Mouse (Mus musculus) liver, embryonic 12.5 days (tissue): ENCODE results near the gene Rgl3. TPM values are rescaled to one million over a fixed set of nuclear protein-coding genes. Genes with fewer than 3 reads are reported as not detected.
A peak's percentile ranks its signal among the peaks of the same experiment; 100 is the strongest.

Experiments
- ATAC-seq: fragments of 200-750 bp; cut with Nextera tagmentation; 2 replicates; pipeline ENCODE4 v1.8.0; 2017; ENCODE audit warnings: moderate number of reproducible peaks, mild to moderate bottlenecking, moderate library complexity
- H3K27ac ChIP-seq: fragments of 300-500 bp; sonication (generic); 2 replicates; pipeline ENCODE4 v1.5.1; 2016; ENCODE audit warnings: mild to moderate bottlenecking
- H3K27me3 ChIP-seq: fragments of 300-500 bp; sonication (generic); replicated peaks from 2 replicates; pipeline ENCODE4 v1.6.1; 2016; ENCODE audit warnings: mild to moderate bottlenecking, moderate library complexity
- H3K36me3 ChIP-seq: fragments of 300-500 bp; sonication (generic); 2 replicates; pipeline ENCODE4 v1.6.1; 2016; ENCODE audit warnings: mild to moderate bottlenecking, moderate library complexity
- H3K4me1 ChIP-seq: fragments of 300-500 bp; sonication (generic); 2 replicates; pipeline ENCODE4 v1.6.1; 2016
- H3K4me2 ChIP-seq: fragments of 300-500 bp; sonication (generic); 2 replicates; pipeline ENCODE4 v1.6.1; 2016; ENCODE audit warnings: mild to moderate bottlenecking, moderate library complexity
- H3K4me3 ChIP-seq: fragments of 300-500 bp; sonication (generic); 2 replicates; pipeline ENCODE4 v1.5.1; 2016; ENCODE audit warnings: mild to moderate bottlenecking, moderate library complexity
- H3K9ac ChIP-seq: fragments of 300-500 bp; sonication (generic); 2 replicates; pipeline ENCODE4 v1.6.1; 2016; ENCODE audit warnings: mild to moderate bottlenecking, moderate library complexity
- H3K9me3 ChIP-seq: fragments of 300-500 bp; sonication (generic); replicated peaks from 2 replicates; pipeline ENCODE4 v1.6.1; 2016; ENCODE audit warnings: mild to moderate bottlenecking, moderate library complexity
- WGBS: fragments of 180-500 bp; shearing (Covaris S2); methylation state at CpG from one replicate; pipeline ENCODE4 v1.1.7; 2016; ENCODE audit not compliant: insufficient replicate concordance; 5-methylcytosine and 5-hydroxymethylcytosine counted together
- polyA plus RNA-seq: library from polyadenylated mRNA; unstranded; fragments of >200 nt; fragmentation: Nextera tagmentation; extraction: Ambion mirVana; gene quantifications from 2 replicates; pipeline ENCODE4 v1.2.1, GENCODE M21; 2016

The Rgl3 gene
- polyA plus RNA-seq, 1 experiment from 2014 or later = 0.46 TPM

DNA sequence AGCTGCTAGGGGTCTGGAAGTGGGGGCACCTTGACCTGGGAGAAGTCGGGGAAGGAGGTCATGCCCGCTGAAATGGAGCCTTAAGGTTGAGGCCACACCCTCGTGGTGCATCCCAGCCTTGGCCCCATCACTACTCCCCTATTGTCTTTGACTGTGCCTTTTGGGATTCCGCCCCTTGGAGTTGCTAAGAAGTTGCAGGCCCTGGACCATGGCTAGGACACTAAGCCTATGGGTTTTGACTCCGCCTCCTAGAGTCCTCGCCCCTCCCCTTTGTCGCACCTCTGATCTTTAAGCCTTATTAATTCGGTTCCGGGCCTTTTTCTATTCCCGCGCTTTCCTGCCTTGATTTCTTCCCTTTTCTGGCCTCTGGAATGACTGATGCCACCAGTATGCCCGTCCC is 45.6 kb downstream of the Rgl3 start:
- no peaks in the 10 kb centered on the region for H3K9me3 ChIP-seq
- peaks cover 25% of the 10 kb centered on the region for H3K4me1 ChIP-seq
- no peak overlapping the region for H3K9ac ChIP-seq
- no peak for ATAC-seq
- no peak overlapping the region for H3K27ac ChIP-seq
- H3K4me3 ChIP-seq = no peak overlapping the region
- H3K4me2 ChIP-seq = no peak overlapping the region
- H3K36me3 ChIP-seq = no peaks in the 10 kb centered on the region
- peaks cover 45% of the 10 kb centered on the region for H3K27me3 ChIP-seq
- 40% methylated on average over 12 of the region's 12 CpGs for WGBS

DNA sequence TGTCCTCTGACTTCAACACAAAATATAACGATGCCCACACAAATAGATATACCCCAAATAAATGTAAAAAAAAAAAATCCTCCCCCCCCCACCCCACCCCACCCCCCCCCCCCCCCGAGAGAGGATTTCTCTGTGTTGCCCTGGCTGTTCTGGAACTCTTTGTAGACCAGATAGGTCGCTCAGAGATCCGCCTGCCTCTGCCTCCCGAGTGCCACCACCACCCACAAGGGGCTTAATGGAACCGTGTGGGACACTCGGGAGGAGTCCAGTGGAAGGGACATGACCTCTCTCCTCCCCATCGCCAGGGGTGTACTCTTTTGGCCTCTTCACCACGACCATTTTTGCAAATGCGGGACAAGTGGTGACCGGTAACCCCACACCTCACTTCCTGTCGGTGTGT is 46.2 kb downstream of the Rgl3 start:
- H3K9me3 ChIP-seq = no peaks in the 10 kb centered on the region
- no peak overlapping the region for H3K27ac ChIP-seq
- no peak overlapping the region for H3K4me2 ChIP-seq
- no peak overlapping the region for H3K9ac ChIP-seq
- no peak for ATAC-seq
- H3K27me3 ChIP-seq = peaks cover 41% of the 10 kb centered on the region
- 52% methylated on average over 11 of the region's 12 CpGs for WGBS
- no peak overlapping the region for H3K4me3 ChIP-seq
- H3K36me3 ChIP-seq = no peaks in the 10 kb centered on the region
- H3K4me1 ChIP-seq = peaks cover 25% of the 10 kb centered on the region

DNA sequence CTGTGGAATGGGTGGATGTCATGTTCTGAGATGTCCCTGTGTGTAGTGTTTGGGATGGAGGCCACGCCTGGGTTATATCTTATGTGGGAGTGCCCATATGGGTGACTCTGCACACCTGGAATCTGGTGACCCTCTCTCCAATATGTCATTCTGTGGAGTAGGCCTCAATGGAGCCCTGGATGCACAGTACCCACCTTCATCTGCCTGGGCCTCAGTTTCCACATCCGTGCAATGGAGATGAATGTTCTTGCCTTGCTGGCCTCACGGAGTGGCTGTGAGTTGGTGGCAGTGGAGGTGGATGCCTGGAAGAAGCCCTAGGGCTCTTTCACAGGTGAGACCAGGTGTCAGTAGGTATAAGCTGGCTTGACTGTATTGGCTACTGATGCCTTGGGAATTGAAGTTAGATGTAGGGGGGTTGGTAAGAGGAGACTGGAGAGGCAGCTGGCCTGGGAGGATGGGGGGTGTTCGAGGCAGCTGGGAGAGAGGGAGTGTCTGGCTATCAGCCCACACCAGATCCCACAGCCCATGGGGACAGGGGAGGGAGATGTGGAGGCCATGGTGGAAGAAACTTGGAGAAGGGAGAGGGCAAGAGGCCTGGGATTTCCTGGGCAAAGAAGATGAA is 50.9 kb downstream of the Rgl3 start:
- no peak overlapping the region for H3K9ac ChIP-seq
- ATAC-seq = no peak
- H3K9me3 ChIP-seq = no peaks in the 10 kb centered on the region
- H3K4me1 ChIP-seq = peaks cover 21% of the 10 kb centered on the region
- H3K4me3 ChIP-seq = no peak overlapping the region
- no peak overlapping the region for H3K4me2 ChIP-seq
- 64% methylated on average over 4 of the region's 4 CpGs for WGBS
- no peaks in the 10 kb centered on the region for H3K36me3 ChIP-seq
- no peak overlapping the region for H3K27ac ChIP-seq
- peaks cover 35% of the 10 kb centered on the region for H3K27me3 ChIP-seq

DNA sequence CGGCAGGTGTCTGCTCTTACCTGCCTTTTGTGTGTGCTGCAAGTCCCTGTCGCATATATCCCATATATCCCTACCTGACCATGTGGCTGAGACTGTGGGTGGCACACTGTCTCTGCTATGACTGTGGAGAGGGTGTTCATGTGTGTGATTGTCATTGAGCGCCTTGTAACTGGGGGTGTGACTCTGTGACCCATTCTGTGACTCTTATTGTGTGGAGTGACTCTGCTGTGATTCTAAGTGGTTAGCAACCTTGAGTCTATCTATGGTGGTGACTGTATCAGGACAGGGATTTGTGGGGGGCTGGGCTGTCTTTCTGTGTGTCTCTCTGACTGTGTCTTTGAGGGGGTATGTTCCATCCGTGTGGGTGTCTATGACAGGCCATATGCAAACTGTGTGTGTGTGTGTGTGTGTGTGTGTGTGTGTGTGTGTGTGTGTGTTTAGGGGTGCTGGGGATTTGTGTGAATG is 51.5 kb downstream of the Rgl3 start:
- peaks cover 33% of the 10 kb centered on the region for H3K27me3 ChIP-seq
- no peaks in the 10 kb centered on the region for H3K36me3 ChIP-seq
- H3K27ac ChIP-seq = no peak overlapping the region
- H3K4me1 ChIP-seq = peaks cover 27% of the 10 kb centered on the region
- H3K4me2 ChIP-seq = peak overlapping the region; percentile 77; the same call in 1 of the 2 replicates
- no peak for ATAC-seq
- WGBS = 79% methylated on average over 4 of the region's 4 CpGs
- H3K4me3 ChIP-seq = no peak overlapping the region
- no peaks in the 10 kb centered on the region for H3K9me3 ChIP-seq
- no peak overlapping the region for H3K9ac ChIP-seq

DNA sequence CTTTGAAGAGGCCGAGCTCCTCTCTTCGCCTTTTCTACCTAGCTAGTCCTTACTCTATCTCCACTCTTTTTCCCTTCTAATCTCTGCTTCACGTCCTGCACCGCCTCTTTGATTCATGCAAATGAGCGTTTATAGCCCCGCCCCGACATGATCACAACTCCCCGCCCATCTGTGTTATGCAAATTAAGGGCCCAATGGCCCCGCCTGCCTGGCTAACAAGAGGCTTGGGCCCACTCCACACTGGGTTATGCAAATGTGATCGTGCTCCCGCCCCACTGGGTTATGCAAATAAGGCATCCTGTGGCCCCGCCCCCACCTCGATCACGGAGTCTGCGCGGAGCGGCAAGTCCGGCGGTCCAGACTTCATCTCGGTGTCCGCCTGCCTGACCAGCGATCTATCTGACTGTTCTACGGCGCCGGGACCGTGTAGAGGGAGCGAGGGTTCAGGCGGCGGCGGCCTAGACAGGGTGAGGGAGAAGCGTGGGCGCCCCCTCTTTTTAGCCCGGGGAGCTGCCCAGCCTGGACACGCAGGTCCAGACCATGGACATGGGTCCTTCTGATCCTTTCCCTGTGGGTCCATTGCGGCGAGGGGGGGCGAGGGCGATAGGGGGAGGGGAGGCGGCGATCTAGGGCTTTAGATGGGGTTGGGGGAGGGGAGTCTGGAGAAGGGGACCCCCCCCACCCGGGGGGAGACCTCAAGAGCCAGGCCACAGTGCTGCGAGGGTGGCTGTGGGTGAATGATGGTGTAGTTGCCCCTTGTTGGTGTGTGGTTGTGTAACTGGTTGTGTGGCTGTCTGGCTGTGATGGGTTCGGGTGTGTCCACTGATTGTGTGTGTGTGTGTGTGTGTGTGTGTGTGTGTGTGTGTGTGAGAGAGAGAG is 52.3 kb downstream of the Rgl3 start, which contains the start of gene Plppr2:
TSS of gene Plppr2 (plus strand) at position 342 of the 879 bp plus-strand sequence.
- Histone ChIP-seq H3K4me1 (peaks cover 36% of the 10 kb centered on the region), H3K4me2 (peak within 1 kb of the TSS; percentile 77), H3K4me3 (peak within 1 kb of the TSS; percentile 53), H3K9ac (peak within 1 kb of the TSS; percentile 55), H3K27ac (peak within 1 kb of the TSS; percentile 21; the same call in 1 of the 2 replicates), H3K27me3 (peaks cover 33% of the 10 kb centered on the region), H3K9me3 (no peaks in the 10 kb centered on the region), H3K36me3 (no peaks in the 10 kb centered on the region)
- WGBS = 3% methylated on average over 43 of the region's 43 CpGs
- peak; percentile 89 for ATAC-seq

DNA sequence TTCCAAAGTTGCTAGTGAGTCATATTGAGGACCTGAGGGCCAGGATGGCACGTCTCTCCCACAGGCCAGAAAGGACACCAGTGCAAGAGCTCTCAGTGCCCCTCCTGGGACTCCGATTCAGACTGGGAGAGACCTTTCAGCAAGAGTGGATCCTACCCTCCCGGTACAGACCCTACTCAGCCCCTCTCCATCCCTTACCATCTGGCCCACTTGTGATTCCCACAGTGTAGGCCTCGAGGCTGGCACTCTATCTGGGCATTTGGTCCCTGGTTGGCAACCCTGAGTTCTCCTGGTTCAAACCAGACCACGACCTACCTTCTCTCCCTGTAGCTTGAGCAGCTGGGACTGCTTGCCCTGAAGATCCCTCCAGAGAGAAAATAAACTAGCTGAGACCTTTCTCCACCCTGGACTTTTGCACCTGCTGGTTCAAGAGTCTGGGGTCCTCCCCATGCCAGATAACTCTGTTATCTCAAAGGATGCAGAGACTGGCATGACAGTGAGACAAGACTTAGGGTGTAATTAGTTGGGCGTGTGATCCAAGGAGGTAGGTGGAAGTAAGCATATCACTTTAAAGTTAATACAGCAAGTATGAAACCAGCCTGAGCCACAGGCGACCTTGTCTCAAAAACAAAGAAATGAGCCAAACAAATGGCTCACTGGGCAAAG is 53.6 kb downstream of the Rgl3 start:
- H3K27me3 ChIP-seq = peaks cover 33% of the 10 kb centered on the region
- 58% methylated on average over 7 of the region's 7 CpGs for WGBS
- H3K9me3 ChIP-seq = no peaks in the 10 kb centered on the region
- H3K4me1 ChIP-seq = peaks cover 41% of the 10 kb centered on the region
- H3K4me2 ChIP-seq = no peak overlapping the region
- ATAC-seq = no peak
- no peak overlapping the region for H3K4me3 ChIP-seq
- no peak overlapping the region for H3K27ac ChIP-seq
- H3K9ac ChIP-seq = no peak overlapping the region
- no peaks in the 10 kb centered on the region for H3K36me3 ChIP-seq

DNA sequence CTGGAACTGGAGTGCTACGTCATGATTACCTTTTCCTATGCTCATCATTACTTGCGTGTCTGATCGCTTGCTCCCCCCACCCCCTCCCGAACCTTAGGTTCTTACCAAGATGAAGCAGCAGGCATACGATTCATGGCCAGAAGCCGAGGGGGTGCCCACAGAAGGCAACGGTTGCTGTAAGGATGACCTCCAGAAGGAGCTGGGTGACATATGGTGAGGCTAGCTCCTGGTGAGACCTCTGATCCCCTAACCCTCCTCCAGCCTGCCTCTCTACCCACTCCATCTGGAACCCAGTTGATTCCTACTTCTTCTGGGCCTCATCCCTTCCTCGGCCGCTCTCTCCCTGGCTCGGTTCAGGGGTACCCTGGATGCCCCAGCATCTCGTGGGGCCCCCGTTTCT is 55.2 kb downstream of the Rgl3 start:
- peaks cover 34% of the 10 kb centered on the region for H3K27me3 ChIP-seq
- peaks cover 41% of the 10 kb centered on the region for H3K4me1 ChIP-seq
- WGBS = 66% methylated on average over 12 of the region's 12 CpGs
- no peaks in the 10 kb centered on the region for H3K36me3 ChIP-seq
- no peak for ATAC-seq
- no peak overlapping the region for H3K4me3 ChIP-seq
- no peak overlapping the region for H3K4me2 ChIP-seq
- H3K27ac ChIP-seq = no peak overlapping the region
- no peaks in the 10 kb centered on the region for H3K9me3 ChIP-seq
- no peak overlapping the region for H3K9ac ChIP-seq

DNA sequence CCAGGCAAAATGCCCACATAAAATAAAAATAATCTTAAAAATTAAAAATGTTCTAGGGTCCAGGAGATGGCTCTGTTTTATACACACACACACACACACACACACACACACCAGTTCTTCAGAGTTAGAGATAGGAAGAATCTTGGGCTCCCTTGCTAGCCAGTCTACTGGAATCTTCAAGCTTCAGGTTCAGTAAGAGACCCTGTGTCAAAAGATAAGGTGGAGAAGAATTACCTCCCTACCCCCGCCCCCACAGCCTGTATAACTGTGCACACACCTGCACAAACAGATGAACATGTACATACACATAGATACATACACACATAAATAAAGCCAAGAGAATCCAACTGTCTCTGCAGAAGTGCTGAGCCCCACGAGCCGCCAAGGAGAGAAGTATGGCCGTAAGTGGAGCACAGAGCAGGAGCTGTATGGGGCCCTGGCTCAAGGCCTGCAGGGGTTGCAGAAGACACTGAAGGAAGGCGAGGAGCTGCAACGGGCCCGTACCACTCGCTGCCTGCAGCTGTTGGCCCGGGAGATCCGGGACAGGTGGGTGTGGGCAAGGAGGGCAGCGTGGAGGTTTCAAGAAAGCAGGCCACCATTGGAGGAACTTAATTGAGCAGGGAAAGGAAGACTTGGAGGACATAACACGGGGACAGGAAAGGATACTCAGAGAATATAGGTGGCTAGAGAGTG is 56.7 kb downstream of the Rgl3 start:
- H3K4me3 ChIP-seq = no peak overlapping the region
- no peak overlapping the region for H3K9ac ChIP-seq
- H3K36me3 ChIP-seq = no peaks in the 10 kb centered on the region
- peaks cover 45% of the 10 kb centered on the region for H3K4me1 ChIP-seq
- ATAC-seq = no peak
- H3K4me2 ChIP-seq = peak overlapping the region; percentile 8; the same call in 1 of the 2 replicates
- no peak overlapping the region for H3K27ac ChIP-seq
- peaks cover 29% of the 10 kb centered on the region for H3K27me3 ChIP-seq
- no peaks in the 10 kb centered on the region for H3K9me3 ChIP-seq
- WGBS = 35% methylated on average over 12 of the region's 12 CpGs

DNA sequence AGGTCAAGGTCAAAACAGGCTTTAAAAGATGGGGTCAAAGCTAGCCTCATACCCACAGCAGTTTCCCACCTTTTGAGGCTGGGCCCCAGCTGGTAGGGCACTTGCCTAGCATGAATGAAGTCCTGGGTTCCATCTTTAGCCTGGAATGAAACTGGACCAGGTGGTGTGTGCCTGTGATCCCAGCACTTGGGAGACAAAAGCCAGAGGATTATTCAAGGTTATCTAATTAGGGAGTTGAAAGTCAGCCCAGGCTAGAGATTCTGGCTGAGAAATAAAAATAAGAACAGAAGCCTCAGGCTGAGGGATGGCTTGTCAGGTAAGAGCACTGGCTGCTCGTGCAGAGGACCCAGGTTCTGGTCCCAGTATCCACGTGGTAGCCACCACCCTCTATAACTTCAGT is 57.2 kb downstream of the Rgl3 start:
- Histone ChIP-seq H3K36me3 (no peaks in the 10 kb centered on the region), H3K27me3 (peaks cover 28% of the 10 kb centered on the region), H3K9ac (no peak overlapping the region), H3K4me2 (no peak overlapping the region), H3K9me3 (no peaks in the 10 kb centered on the region), H3K27ac (no peak overlapping the region), H3K4me3 (no peak overlapping the region), H3K4me1 (peaks cover 45% of the 10 kb centered on the region)
- WGBS = 40% methylated on average over 2 of the region's 2 CpGs
- ATAC-seq = no peak

DNA sequence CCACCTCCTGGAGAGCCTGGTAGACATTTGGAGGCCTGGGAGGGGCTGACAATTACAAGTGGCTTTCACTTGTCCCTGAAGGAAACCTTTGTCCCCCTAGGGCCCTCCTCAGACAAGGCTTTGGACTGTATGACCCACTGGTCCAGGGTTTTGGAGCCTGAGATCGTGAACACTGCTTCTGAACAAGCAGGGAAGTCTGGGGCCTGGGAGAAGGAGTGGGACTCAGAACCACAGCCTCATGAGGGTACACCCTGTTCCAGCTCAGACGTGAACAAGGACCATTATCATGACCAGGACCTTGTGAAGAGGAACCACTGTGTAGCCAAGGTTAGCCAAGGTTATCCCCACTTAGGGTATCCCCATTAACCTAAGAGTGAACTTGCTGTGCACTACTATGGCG is 60.0 kb downstream of the Rgl3 start:
- Histone ChIP-seq H3K27me3 (peaks cover 13% of the 10 kb centered on the region), H3K27ac (no peak overlapping the region), H3K4me1 (peaks cover 47% of the 10 kb centered on the region), H3K4me3 (no peak overlapping the region), H3K9me3 (no peaks in the 10 kb centered on the region), H3K9ac (no peak overlapping the region), H3K4me2 (no peak overlapping the region), H3K36me3 (peaks cover 7% of the 10 kb centered on the region)
- 57% methylated on average over 3 of the region's 3 CpGs for WGBS
- no peak for ATAC-seq

DNA sequence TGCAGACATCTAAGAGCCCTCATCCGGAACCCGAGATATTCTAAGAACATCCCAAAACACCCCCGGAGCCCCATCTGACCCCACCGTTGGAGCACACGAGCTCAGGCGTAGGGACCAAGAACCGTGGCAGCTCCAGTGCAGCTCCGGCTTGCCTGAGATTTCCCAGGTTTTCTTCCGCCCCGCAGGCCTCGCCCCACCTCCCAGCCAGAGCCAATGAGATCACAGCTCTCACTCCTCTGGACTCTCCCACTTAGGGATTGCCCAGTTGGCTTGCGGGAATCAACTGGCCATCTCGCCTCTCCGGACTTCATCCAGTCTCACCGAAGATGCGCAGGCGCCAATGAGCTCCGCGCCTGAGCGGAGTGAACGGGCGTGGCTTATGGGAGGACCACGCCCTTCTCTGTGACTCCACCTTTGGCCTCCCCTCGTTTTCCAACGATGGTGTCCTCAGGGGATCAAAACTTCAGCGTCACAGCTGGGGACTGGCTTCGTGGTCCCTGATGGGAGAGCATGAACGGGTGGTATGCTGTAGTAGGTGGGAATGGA is 62.0 kb downstream of the Rgl3 start, which contains the start of the genes Ccdc159 and Tmem205:
TSS of gene Ccdc159 (plus strand) at position 264 of the 546 bp plus-strand sequence.
TSS of gene Tmem205 (minus strand) at position 349 of the 546 bp plus-strand sequence.
- H3K36me3 ChIP-seq = peaks cover 7% of the 10 kb centered on the region
- WGBS = under 1% methylated on average over 28 of the region's 28 CpGs
- H3K4me1 ChIP-seq = peaks cover 47% of the 10 kb centered on the region
- H3K9me3 ChIP-seq = no peaks in the 10 kb centered on the region
- peak within 1 kb of the TSS; percentile 71 for H3K4me2 ChIP-seq
- peak; percentile 78 for ATAC-seq
- peak within 1 kb of the TSS; percentile 37 for H3K9ac ChIP-seq
- 0 out of 2 replicates have a peak, but pooled peaks cover 3% of the 10 kb centered on the region for H3K27me3 ChIP-seq
- peak within 1 kb of the TSS; percentile 57 for H3K4me3 ChIP-seq
- H3K27ac ChIP-seq = peak within 1 kb of the TSS; percentile 37; the same call in 1 of the 2 replicates
